Mouse (Mus musculus) heart, embryonic 14.5 days (tissue): ENCODE results near the gene Cryga. TPM values are rescaled to one million over a fixed set of nuclear protein-coding genes. Genes with fewer than 3 reads are reported as not detected.
A peak's percentile ranks its signal among the peaks of the same experiment; 100 is the strongest.

Experiments used
- ATAC-seq: fragments of 200-750 bp; cut with Nextera tagmentation; 2 replicates; pipeline ENCODE4 v1.8.0; 2017; ENCODE audit warnings: low read depth, moderate TSS enrichment; ENCODE audit not compliant: insufficient number of reproducible peaks, insufficient read depth, low FRiP score
- H3K27ac ChIP-seq, 2 experiments: fragments of 200-500 bp in 1 of 2; fragments of 300-500 bp in 1 of 2; sonication (generic) in 1 of 2; replicated peaks in 1 of 2; 2 replicates each; pipeline ENCODE4 v1.5.1; 2012 to 2014; ENCODE audit warnings: low read depth in 2 of 2, low read length in 2 of 2, control low read depth in 1 of 2, mild to moderate bottlenecking in 1 of 2, mixed read lengths in 1 of 2; ENCODE audit not compliant: control insufficient read depth in 1 of 2, insufficient read depth in 1 of 2
- H3K27me3 ChIP-seq: fragments of 300-500 bp; sonication (generic); 2 replicates; pipeline ENCODE4 v1.6.1; 2014; ENCODE audit warnings: mild to moderate bottlenecking, low read length, control low read depth; ENCODE audit not compliant: control insufficient read depth, insufficient read depth
- H3K36me3 ChIP-seq: fragments of 300-500 bp; sonication (generic); 2 replicates; pipeline ENCODE4 v1.6.1; 2014; ENCODE audit warnings: mild to moderate bottlenecking, control low read depth, low read length, mixed read lengths; ENCODE audit not compliant: control insufficient read depth, insufficient read depth
- H3K4me1 ChIP-seq, 2 experiments: fragments of 200-500 bp in 1 of 2; fragments of 300-500 bp in 1 of 2; sonication (generic) in 1 of 2; 2 replicates each; pipeline ENCODE4 v1.6.1; 2012 to 2014; ENCODE audit warnings: low read length in 2 of 2, control low read depth in 1 of 2, mixed read lengths in 1 of 2; ENCODE audit not compliant: control insufficient read depth in 2 of 2, insufficient read depth in 2 of 2
- H3K4me2 ChIP-seq: fragments of 300-500 bp; sonication (generic); 2 replicates; pipeline ENCODE4 v1.6.1; 2014; ENCODE audit warnings: mild to moderate bottlenecking, low read length
- H3K4me3 ChIP-seq, 2 experiments: fragments of 200-500 bp in 1 of 2; fragments of 300-500 bp in 1 of 2; sonication (generic) in 1 of 2; 2 replicates each; pipeline ENCODE4 v1.5.1; 2012 to 2014; ENCODE audit warnings: low read length in 2 of 2, mild to moderate bottlenecking in 2 of 2, control low read depth in 1 of 2, low read depth in 1 of 2, moderate library complexity in 1 of 2; ENCODE audit not compliant: control insufficient read depth in 1 of 2, insufficient read depth in 1 of 2
- H3K9ac ChIP-seq: fragments of 300-500 bp; sonication (generic); 2 replicates; pipeline ENCODE4 v1.6.1; 2014; ENCODE audit warnings: mild to moderate bottlenecking, low read length
- H3K9me3 ChIP-seq: fragments of 300-500 bp; sonication (generic); 2 replicates; pipeline ENCODE4 v1.6.1; 2016; ENCODE audit warnings: low read length, control low read depth; ENCODE audit not compliant: control insufficient read depth
- WGBS: fragments of 180-500 bp; shearing (Covaris S2); extraction: QIAGEN DNeasy Blood & Tissue Kit; methylation state at CpG from one replicate; pipeline ENCODE4 v1.1.7; 2014; 5-methylcytosine and 5-hydroxymethylcytosine counted together
- polyA plus RNA-seq: library from polyadenylated mRNA; unstranded; fragments of >200 nt; fragmentation: Nextera tagmentation; extraction: Ambion mirVana; gene quantifications from 2 replicates; pipeline ENCODE4 v1.2.1, GENCODE M21; 2014

Gene Cryga
- polyA plus RNA-seq, 1 experiment from 2014 or later, result not detected

DNA sequence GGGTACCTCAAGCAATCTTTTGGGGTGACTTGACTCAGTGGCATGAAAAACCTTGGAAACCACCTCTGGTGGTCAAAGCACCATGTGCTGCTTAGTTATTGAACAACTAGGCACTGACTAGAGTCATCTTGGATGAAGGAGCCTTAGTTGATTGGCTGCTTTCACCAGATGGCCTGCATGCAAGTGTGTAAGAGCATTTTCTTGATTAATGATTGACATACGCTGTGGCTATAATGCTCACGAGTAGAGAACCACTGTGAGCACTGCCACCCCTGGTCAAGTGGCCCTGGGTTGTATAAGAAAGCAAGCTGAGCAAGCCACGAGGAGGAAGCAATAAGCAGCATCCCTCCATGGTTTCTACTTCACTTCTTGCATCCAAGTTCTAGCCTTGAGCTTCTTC is 27.1 kb upstream of the Cryga start:
- ATAC-seq, result no peak
- 71% methylated on average over 3 of the region's 3 CpGs for WGBS

DNA sequence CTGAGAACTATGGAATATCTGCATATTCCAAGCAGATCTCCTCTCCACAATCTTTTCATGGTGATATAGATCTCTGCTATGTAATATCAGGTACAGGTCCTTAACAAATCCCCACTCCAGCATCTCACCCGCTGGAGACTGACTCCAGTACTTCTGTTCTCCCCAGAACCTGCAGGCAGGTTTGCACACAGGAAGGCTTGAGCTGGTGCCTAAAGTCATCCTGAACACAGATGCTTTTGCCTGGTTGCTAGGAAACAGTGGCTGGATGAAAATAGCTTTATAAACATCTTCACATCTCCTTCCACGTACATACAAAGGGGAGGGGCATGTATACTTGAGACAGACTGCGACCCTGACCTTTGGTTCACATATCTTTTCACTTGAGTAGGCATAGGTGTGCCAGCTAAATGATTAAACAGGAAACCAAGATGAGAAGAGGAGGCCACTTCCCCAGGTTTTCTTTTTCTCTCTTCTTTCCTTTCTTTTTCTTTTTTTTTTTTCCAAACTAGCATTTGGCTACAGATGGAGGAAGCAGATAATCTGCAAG is 26.5 kb upstream of the Cryga start:
- no peak overlapping the region for H3K9ac ChIP-seq
- H3K4me2 ChIP-seq, result no peak overlapping the region
- no peaks in the 10 kb centered on the region for H3K36me3 ChIP-seq
- no peaks in the 10 kb centered on the region for H3K27me3 ChIP-seq
- WGBS, result 66% methylated on average over 3 of the region's 3 CpGs
- no peaks in the 10 kb centered on the region for H3K4me1 ChIP-seq
- no peak overlapping the region for H3K27ac ChIP-seq
- no peaks in the 10 kb centered on the region for H3K9me3 ChIP-seq
- H3K4me3 ChIP-seq, result no peak overlapping the region
- no peak for ATAC-seq

More for the DNA sequence above, 27.1 kb upstream of the Cryga start:
- Histone ChIP-seq H3K36me3 (no peaks in the 10 kb centered on the region), H3K4me1 (no peaks in the 10 kb centered on the region), H3K9ac (no peak overlapping the region), H3K9me3 (no peaks in the 10 kb centered on the region), H3K27me3 (no peaks in the 10 kb centered on the region), H3K4me2 (no peak overlapping the region), H3K27ac (no peak overlapping the region), H3K4me3 (no peak overlapping the region)

DNA sequence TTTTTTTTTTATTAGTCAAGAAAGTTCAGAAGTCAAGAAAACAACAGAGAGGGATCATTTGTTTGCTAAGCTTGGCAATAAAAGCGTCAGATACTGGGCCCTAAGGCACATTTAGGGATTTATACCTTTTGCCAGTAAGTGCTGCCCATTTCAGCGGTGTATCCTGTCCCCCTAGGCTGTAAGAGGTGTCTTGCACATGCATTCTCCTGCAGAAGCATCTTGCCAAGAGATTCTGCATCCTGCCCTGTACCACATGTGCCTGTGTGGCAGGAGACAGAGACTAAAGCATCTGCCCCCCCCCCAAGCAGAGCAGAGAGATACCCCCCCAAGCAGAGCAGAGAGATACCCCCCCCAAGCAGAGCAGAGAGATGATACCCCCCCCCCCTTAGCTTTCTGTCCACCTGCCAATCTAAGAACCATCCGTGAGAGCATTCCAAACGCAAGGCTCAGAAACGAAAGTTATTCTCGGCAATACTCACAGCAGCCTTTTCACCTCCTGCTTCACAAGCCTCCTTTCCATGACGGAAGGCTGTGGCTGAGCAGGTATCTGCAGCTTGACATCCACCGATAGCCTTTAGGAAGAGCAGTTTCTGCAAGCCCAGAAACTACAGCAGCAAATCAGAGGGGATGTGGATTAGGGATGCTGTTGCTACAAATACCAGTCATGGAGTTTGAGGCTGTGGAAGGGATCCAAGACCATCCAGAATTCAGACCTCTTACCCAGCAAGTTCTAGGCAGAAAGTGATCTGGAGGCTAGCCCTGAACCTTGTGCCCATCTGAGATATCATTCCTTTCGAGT is 19.6 kb upstream of the Cryga start, which contains the start of gene D630023F18Rik:
Gene D630023F18Rik (minus strand): TSS at position 641 of the 799 bp plus-strand sequence.
- no peak for ATAC-seq
- no peak within 1 kb of the TSS for H3K27ac ChIP-seq
- peak within 1 kb of the TSS; percentile 9 to 41 for H3K4me3 ChIP-seq
- no peaks in the 10 kb centered on the region for H3K9me3 ChIP-seq
- H3K4me1 ChIP-seq, result no peaks in the 10 kb centered on the region
- H3K36me3 ChIP-seq, result no peaks in the 10 kb centered on the region
- H3K4me2 ChIP-seq, result peak within 1 kb of the TSS; percentile 42
- WGBS, result 19% methylated on average over 9 of the region's 9 CpGs
- H3K27me3 ChIP-seq, result no peaks in the 10 kb centered on the region
- no peak within 1 kb of the TSS for H3K9ac ChIP-seq

DNA sequence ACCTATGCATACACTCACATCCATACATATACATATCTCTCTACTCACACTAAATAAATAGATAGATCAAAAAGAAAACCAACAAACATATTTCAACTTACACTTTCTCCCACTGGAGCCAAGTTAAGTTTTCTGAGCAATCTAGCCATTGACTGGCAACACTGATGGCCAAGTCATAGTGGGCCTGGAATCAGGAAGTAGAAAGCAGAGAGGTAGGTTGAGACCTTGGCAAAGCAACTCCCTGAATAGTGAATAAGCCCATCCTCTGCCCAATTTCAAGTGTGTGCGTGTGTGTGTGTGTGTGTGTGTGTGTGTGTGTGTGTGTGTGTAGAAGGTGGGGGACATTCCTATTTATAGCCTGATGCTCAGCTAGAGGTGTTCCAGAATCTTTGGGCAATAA is 16.3 kb upstream of the Cryga start, which contains the start of gene Gm28845:
Gene Gm28845 (minus strand): TSS at position 121 of the 400 bp plus-strand sequence.
- WGBS, result 68% methylated on average over 1 of the region's 1 CpGs
- Histone ChIP-seq H3K9me3 (no peaks in the 10 kb centered on the region), H3K4me2 (no peak within 1 kb of the TSS), H3K27me3 (no peaks in the 10 kb centered on the region), H3K4me1 (no peaks in the 10 kb centered on the region), H3K9ac (no peak within 1 kb of the TSS), H3K4me3 (no peak within 1 kb of the TSS), H3K36me3 (no peaks in the 10 kb centered on the region), H3K27ac (no peak within 1 kb of the TSS)
- no peak for ATAC-seq

DNA sequence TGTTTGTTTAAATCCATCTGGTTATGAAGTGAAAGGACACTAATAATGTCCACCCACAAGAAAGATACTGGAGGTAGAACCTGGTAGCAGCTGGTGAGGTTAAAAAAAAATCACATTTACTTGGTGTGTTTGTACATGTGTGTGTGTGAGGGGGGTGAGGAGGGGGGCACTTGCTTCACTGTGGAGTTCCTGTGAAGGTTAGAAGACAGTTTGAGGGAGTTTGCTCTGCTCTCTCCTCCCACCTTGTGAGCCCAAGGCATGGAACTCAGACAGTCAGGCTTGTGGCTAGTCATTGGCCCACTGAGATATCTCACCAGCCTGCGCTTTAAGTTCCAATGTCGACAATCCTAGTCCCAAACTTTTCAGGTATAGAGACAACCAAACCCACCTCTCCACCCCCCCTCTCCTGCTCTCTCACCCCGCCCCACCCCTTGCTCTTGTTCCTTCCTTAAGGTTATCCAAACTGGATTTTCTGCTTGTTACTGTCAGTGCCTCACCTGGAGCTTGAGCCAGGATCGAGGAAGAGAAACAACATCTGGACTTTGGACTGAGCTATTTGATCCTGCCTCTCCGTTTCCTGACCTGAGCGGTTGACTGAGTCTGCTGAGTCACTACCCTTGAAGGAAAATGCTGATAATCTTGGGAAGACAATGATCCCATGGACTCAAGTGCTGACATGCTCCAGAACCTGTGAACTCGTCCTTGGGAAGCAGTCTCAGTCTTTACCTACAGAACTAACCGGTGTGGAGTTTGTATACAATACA is 15.2 kb upstream of the Cryga start:
- Histone ChIP-seq H3K36me3 (no peaks in the 10 kb centered on the region), H3K4me3 (no peak overlapping the region), H3K4me1 (no peaks in the 10 kb centered on the region), H3K27me3 (no peaks in the 10 kb centered on the region), H3K4me2 (no peak overlapping the region), H3K27ac (no peak overlapping the region), H3K9ac (no peak overlapping the region), H3K9me3 (no peaks in the 10 kb centered on the region)
- ATAC-seq, result no peak
- 61% methylated on average over 8 of the region's 8 CpGs for WGBS

DNA sequence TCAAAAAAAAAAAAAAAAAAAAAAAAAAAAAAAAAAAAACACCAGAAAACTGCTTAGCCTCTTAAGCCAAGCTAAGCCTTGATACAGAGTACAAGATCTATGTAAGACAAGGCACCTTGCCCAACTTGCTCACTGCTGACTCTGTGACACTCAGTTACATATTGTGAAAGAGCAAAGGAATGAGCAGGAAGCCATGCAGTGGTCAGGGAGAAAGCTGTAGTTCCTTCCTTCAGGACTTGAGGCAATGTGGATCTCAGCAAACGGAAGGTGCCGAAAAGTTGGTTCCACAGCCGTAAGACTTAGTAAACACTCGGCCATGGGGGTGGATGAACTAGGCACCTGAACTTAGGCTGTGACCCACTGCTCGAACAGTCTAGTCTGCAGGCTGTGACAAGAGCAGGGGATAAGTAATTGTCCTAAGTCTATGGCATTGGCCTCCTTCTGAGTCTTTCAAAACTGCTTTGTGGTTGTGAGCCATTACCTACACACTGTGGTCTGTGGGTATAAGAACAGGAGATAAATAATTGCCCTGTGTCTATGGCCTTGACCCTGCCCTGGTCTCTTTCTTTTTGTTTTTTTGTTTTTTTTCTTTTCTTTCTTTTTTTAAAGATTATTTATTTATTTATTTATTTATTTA is 10.5 kb upstream of the Cryga start:
- H3K4me1 ChIP-seq, result peaks cover 0 to 4% of the 10 kb centered on the region in 2 experiments; a peak in 1 of 4 replicates
- no peaks in the 10 kb centered on the region for H3K27me3 ChIP-seq
- no peak overlapping the region for H3K27ac ChIP-seq
- no peak for ATAC-seq
- 90% methylated on average over 5 of the region's 5 CpGs for WGBS
- H3K4me2 ChIP-seq, result no peak overlapping the region
- H3K9ac ChIP-seq, result no peak overlapping the region
- H3K9me3 ChIP-seq, result no peaks in the 10 kb centered on the region
- H3K4me3 ChIP-seq, result no peak overlapping the region
- H3K36me3 ChIP-seq, result no peaks in the 10 kb centered on the region

DNA sequence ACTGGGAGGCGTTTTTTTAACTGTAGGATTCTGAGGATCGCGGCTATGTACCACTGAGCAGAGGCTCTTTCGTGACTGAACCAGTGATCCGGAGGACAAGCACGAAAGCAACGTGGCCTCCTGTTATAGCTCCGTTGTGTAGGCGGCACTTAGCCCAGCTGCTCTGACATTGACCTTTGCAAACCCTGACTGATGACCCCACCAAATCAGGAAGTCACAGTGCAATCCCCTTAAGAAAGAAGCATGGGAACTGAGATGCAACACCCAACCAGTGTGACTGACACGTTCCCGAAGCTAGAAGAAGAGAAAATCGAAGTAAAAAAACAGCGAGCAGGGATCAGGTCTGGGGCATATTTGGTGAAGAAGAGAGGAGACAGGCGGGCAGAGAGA is 9.6 kb upstream of the Cryga start:
- H3K4me2 ChIP-seq, result peak overlapping the region; percentile 59
- peak overlapping the region; percentile 13 to 28; a peak in 2 of 4 replicates for H3K4me3 ChIP-seq
- no peak for ATAC-seq
- H3K36me3 ChIP-seq, result no peaks in the 10 kb centered on the region
- H3K4me1 ChIP-seq, result peaks cover 0 to 4% of the 10 kb centered on the region in 2 experiments; a peak in 1 of 4 replicates
- H3K9me3 ChIP-seq, result no peaks in the 10 kb centered on the region
- H3K27ac ChIP-seq, result no peak overlapping the region
- 0 out of 2 replicates have a peak overlapping the region, but pooled peaks have one; percentile 31 for H3K9ac ChIP-seq
- no peaks in the 10 kb centered on the region for H3K27me3 ChIP-seq
- WGBS, result 50% methylated on average over 14 of the region's 14 CpGs
